Mouse (Mus musculus) midbrain, postnatal 0 days (tissue): ENCODE data around the gene Gse1. TPM values are rescaled to one million over a fixed set of nuclear protein-coding genes. Genes with fewer than 3 reads are reported as not detected.
A peak's percentile ranks its signal among the peaks of the same experiment; 100 is the strongest.

Source experiments
- ATAC-seq: fragments of 200-750 bp; cut with Nextera tagmentation; 2 replicates; pipeline ENCODE4 v1.8.0; 2017; ENCODE audit warnings: moderate number of reproducible peaks, mild to moderate bottlenecking, moderate TSS enrichment, moderate library complexity; ENCODE audit not compliant: low FRiP score
- DNase-seq: peaks from one replicate; pipeline ENCODE4 v3.0.0-alpha.2; 2015; ENCODE audit warnings: low spot score
- H3K27ac ChIP-seq: fragments of 300-500 bp; sonication (generic); 2 replicates; pipeline ENCODE4 v1.5.1; 2014; ENCODE audit warnings: low read depth, mild to moderate bottlenecking, low read length, mixed read lengths
- H3K27me3 ChIP-seq: fragments of 300-500 bp; sonication (generic); 2 replicates; pipeline ENCODE4 v1.6.1; 2014; ENCODE audit warnings: low read length, control low read depth, mixed read lengths; ENCODE audit not compliant: insufficient read depth
- H3K36me3 ChIP-seq: fragments of 300-500 bp; sonication (generic); 2 replicates; pipeline ENCODE4 v1.6.1; 2014; ENCODE audit warnings: low read length, control low read depth, mixed read lengths; ENCODE audit not compliant: insufficient read depth
- H3K4me1 ChIP-seq: fragments of 300-500 bp; sonication (generic); 2 replicates; pipeline ENCODE4 v1.6.1; 2014; ENCODE audit warnings: mild to moderate bottlenecking, control low read depth, antibody characterized with exemption, low read length, mixed read lengths; ENCODE audit not compliant: insufficient read depth
- H3K4me2 ChIP-seq: fragments of 300-500 bp; sonication (generic); 2 replicates; pipeline ENCODE4 v1.6.1; 2014; ENCODE audit warnings: low read depth, mild to moderate bottlenecking, low read length, mixed read lengths; ENCODE audit not compliant: poor library complexity, severe bottlenecking
- H3K4me3 ChIP-seq: fragments of 300-500 bp; sonication (generic); 2 replicates; pipeline ENCODE4 v1.5.1; 2014; ENCODE audit warnings: low read depth, mild to moderate bottlenecking, low read length, moderate library complexity
- H3K9ac ChIP-seq: fragments of 300-500 bp; sonication (generic); replicated peaks from 2 replicates; pipeline ENCODE4 v1.6.1; 2014; ENCODE audit warnings: mild to moderate bottlenecking, low read length, moderate library complexity, mixed read lengths; ENCODE audit not compliant: poor library complexity, severe bottlenecking
- H3K9me3 ChIP-seq: fragments of 300-500 bp; sonication (generic); 2 replicates; pipeline ENCODE4 v1.6.1; 2016; ENCODE audit warnings: low read length, control low read depth
- CTCF ChIP-seq: IDR thresholded peaks from 2 replicates; pipeline ENCODE4 v1.5.1; 2016; ENCODE audit warnings: antibody characterized with exemption, mild to moderate bottlenecking
- WGBS: fragments of 180-500 bp; shearing (Covaris S2); extraction: QIAGEN DNeasy Blood & Tissue Kit; methylation state at CpG from one replicate; pipeline ENCODE4 v1.1.7; 2014; 5-methylcytosine and 5-hydroxymethylcytosine counted together
- polyA plus RNA-seq: library from polyadenylated mRNA; unstranded; fragments of >200 nt; fragmentation: Nextera tagmentation; extraction: Ambion mirVana; gene quantifications from 2 replicates; pipeline ENCODE4 v1.2.1, GENCODE M21; 2015
- total RNA-seq: library from RNA; depleted of rRNA; stranded (reverse); fragments of >200 nt; gene quantifications from 2 replicates; pipeline ENCODE4 v1.2.3, GENCODE M21; 2014

The Gse1 gene
- total and polyA plus RNA-seq, 2 experiments from 2014 or later, result 12.4 to 51.3 TPM

DNA sequence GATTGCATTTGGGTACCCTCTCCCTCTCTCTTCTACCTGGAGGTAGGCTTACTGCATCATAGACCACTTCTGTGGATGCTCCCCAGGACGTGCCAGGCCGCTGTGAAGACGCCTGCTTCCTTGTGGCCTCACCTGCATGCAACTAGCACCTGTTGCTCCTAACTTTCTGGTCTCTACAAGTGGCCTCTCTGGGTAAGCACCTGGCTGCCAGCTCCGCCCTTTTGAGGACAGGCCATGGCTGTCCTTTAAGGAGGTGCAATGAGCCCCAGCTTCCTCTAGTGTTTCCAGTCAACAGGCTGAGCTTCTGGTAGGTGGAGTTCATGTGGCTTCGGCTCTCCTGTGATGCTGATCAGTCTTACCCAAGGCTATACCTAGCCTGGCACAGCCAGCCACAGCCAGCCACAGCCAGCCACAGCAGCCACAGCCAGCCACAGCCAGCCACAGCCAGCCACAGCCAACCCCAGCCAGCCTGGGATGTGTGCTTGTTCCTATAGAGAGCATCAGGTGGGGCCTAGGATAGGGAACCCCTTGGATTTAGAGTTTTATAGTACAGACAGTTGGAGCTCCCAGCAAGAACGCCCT lies 27.2 kb downstream of the Gse1 start:
- no peak for TF ChIP-seq CTCF
- Histone ChIP-seq H3K9me3 (no peaks in the 10 kb centered on the region), H3K4me2 (no peak overlapping the region), H3K4me1 (no peaks in the 10 kb centered on the region; the same call in 1 of the 2 replicates), H3K9ac (no peak overlapping the region), H3K27ac (no peak overlapping the region), H3K27me3 (no peaks in the 10 kb centered on the region), H3K4me3 (no peak overlapping the region), H3K36me3 (no peaks in the 10 kb centered on the region)
- WGBS, result 94% methylated on average over 6 of the region's 6 CpGs
- no peak for ATAC-seq
- DNase-seq, result no peak

DNA sequence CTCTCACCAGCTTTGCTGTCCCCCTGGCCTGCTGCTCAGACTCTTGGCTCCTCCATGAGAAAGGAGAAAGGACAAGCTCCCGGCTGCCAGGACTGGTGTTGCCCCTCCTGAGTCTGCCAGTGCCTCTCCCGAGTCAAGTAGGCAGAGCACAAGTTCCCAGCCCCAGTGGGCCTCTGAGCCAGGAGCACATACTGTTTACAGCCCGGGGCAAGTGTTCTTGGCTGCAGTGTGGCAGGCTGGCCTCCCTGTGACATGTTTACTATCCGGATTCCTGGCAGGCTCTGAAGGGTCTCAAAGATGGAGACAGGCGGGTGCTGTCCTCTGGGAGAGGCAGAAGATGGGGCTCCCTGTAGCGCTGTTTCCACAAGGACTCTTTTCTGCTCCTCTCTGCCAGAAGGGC lies 28.7 kb downstream of the Gse1 start:
- ATAC-seq, result no peak; the same call in 1 of the 2 replicates
- Histone ChIP-seq H3K9ac (no peak overlapping the region), H3K27me3 (no peaks in the 10 kb centered on the region), H3K4me1 (no peaks in the 10 kb centered on the region; the same call in 1 of the 2 replicates), H3K36me3 (no peaks in the 10 kb centered on the region), H3K4me2 (no peak overlapping the region), H3K9me3 (no peaks in the 10 kb centered on the region), H3K27ac (no peak overlapping the region), H3K4me3 (no peak overlapping the region)
- peak; percentile 59 for DNase-seq
- WGBS, result 48% methylated on average over 6 of the region's 6 CpGs
- TF ChIP-seq CTCF, result no peak

DNA sequence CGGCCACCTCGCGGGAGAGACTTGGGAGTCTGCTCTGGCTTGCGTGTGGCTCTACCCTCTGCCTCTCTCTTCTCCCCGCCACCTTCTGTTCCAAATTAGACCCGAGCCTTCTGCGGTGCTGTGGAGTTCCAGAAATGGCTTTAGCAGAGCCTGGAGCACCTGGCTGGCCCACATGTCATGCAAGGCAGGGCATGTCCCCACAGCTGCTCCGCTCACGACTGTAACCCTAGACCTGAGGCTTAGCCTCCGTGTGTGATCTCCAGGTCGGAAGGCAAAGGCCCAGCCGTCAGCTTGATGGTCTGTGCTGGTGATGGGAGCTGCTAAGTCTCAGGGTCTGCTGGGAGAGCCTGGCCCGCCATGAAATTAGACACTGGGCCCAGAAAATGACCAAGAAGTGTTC lies 30.9 kb downstream of the Gse1 start:
- H3K4me3 ChIP-seq, result no peak overlapping the region
- WGBS, result 89% methylated on average over 13 of the region's 13 CpGs
- H3K4me1 ChIP-seq, result no peaks in the 10 kb centered on the region; the same call in 1 of the 2 replicates
- no peaks in the 10 kb centered on the region for H3K36me3 ChIP-seq
- no peaks in the 10 kb centered on the region; the same call in 1 of the 2 replicates for H3K27me3 ChIP-seq
- H3K27ac ChIP-seq, result no peak overlapping the region
- H3K9me3 ChIP-seq, result no peaks in the 10 kb centered on the region
- H3K4me2 ChIP-seq, result no peak overlapping the region
- DNase-seq, result no peak
- ATAC-seq, result no peak
- TF ChIP-seq CTCF, result no peak
- no peak overlapping the region for H3K9ac ChIP-seq

DNA sequence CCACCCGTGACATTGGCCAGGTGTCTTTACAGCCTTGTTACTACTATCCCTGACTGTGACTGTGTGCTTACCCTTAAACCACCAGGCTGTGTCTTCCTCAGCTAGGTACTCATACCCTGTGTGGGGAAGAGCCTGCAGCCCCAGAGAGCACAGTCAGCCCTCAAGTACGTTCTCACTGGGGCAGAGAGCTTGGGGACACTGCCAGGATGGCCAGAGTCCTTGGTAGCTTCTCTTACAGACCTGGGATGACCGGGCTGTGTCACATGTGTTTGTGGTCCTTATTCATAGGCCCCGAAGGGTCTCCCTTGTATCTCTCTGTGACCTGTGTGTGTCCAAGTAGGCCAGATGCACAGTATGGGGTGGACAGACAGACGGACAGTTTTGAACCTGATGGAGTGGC lies 32.4 kb downstream of the Gse1 start:
- Histone ChIP-seq H3K36me3 (no peaks in the 10 kb centered on the region), H3K27ac (no peak overlapping the region), H3K4me3 (no peak overlapping the region), H3K4me2 (no peak overlapping the region), H3K9ac (no peak overlapping the region), H3K9me3 (no peaks in the 10 kb centered on the region), H3K4me1 (peaks cover 5% of the 10 kb centered on the region; the same call in 1 of the 2 replicates), H3K27me3 (no peaks in the 10 kb centered on the region; the same call in 1 of the 2 replicates)
- 86% methylated on average over 5 of the region's 5 CpGs for WGBS
- ATAC-seq, result no peak
- no peak for TF ChIP-seq CTCF
- DNase-seq, result no peak

DNA sequence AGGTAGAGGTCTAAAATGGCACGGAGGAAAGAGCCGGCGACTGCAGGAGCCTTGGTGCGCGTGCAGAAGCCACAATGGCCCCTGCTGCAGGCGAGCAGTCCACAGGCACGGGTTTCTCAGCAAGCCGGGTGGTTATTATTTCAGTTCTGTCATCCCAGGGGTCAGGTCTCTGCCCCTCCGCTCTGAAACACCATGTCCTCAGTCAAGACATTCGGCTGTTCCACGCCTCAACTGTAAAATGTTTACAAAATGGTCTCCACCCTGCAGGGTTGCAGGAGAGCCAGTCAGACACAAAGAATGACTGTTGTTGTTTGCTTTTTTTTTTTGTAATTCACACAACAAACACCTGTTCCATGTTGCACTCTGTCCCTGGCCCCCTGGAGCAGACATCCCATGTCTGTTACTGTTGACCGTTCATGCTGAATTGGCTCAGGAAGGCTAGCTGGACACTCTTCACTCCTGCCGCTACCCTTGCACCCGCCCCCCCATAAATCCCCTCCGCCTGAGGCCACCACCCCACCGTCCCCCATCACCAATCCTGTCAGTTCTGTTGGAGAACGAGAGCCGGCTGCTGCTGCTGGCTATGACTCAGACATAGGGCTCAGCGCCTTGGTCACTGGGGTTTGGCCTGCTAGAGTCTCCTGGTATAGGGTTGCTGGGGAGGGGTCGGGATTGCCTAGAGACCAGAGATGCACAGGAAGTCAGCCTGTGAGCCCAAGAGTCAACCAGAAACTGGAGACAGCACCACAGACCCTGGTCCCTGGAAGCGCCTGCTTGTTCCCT lies 33.3 kb downstream of the Gse1 start:
- H3K4me1 ChIP-seq, result peaks cover 5% of the 10 kb centered on the region; the same call in 1 of the 2 replicates
- DNase-seq, result no peak
- H3K9ac ChIP-seq, result no peak overlapping the region
- no peaks in the 10 kb centered on the region; the same call in 1 of the 2 replicates for H3K27me3 ChIP-seq
- 37% methylated on average over 21 of the region's 21 CpGs for WGBS
- ATAC-seq, result no peak
- H3K36me3 ChIP-seq, result no peaks in the 10 kb centered on the region
- H3K4me3 ChIP-seq, result no peak overlapping the region
- no peaks in the 10 kb centered on the region for H3K9me3 ChIP-seq
- no peak overlapping the region for H3K4me2 ChIP-seq
- no peak for TF ChIP-seq CTCF
- no peak overlapping the region for H3K27ac ChIP-seq

DNA sequence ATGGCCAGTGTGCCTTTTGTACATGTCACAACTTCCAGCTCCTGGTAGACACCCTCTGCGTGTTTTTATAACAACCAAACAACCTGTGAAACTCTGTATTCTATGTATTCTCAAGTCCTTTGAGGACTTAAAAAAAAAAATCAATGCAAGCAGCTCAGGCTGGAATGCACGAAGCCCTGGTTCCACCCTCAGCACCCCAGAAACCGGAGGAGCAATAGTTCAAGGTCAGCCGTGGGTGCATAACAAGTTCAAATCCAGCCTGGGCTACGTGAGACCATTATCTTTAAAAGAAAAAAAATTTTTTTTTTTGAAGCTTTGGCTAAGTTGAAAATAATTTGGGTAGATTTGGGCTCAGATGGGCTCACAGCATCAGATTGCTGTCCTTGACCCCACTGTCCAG lies 35.6 kb downstream of the Gse1 start:
- Histone ChIP-seq H3K9me3 (no peaks in the 10 kb centered on the region), H3K27me3 (no peaks in the 10 kb centered on the region; the same call in 1 of the 2 replicates), H3K9ac (no peak overlapping the region), H3K4me2 (no peak overlapping the region), H3K4me1 (peaks cover 9% of the 10 kb centered on the region), H3K27ac (no peak overlapping the region), H3K36me3 (no peaks in the 10 kb centered on the region), H3K4me3 (no peak overlapping the region)
- ATAC-seq (no peak), DNase-seq (no peak)
- TF ChIP-seq CTCF, result no peak
- 89% methylated on average over 5 of the region's 5 CpGs for WGBS
